Mouse (Mus musculus) adipose tissue, adult 10 weeks (tissue): Measurements from ENCODE around the gene Slc41a1. TPM values are rescaled to one million over a fixed set of nuclear protein-coding genes. Genes with fewer than 3 reads are reported as not detected.

Source experiments
- polyA plus RNA-seq: library from polyadenylated mRNA; stranded (reverse); fragments of 350-450 nt; fragmentation: Illumina TruSeq; extraction: RNeasy Lipid Tissue Mini Kit (QIAGEN cat#74804); gene quantifications from one replicate; pipeline ENCODE4 v1.2.3, GENCODE M21; 2014; ENCODE audit warnings: low read depth, low replicate concordance

Gene Slc41a1
- 22.3 TPM for polyA plus RNA-seq

DNA sequence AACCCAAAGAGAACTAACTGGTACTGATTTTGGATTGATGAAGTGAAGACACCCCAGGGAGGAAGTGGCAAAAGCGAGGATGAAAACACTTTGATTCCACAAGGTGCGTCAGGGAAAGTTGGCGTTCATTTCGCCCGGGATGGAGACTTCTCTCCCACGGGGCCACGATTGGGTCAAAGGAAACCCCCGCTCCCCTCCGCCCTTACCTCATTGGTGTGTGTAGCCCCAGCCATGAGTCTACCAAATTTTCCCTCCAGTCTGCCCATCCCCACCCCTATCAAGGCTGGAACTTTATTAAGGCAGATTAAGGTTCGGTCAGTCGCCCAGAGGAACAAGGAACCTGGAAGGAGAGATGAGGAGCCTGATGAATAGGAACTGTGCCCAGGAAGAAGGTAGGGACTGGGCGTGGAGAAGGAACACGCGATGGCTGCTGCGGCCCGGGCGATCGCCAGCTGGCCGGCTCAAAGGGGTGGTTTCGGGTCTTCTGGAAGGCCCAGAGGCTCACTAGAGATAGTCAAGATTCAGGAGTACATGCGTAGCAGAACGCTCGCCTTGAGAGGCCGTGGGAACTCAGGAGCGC is at the start of gene Slc41a1:
Slc41a1 (plus strand) TSS at position 287 of the 580 bp plus-strand sequence.

GRCm38 (mm10) chr1:131797202-131797909 is 29.9 kb upstream of the Slc41a1 start, which contains the start of gene Pm20d1:
Pm20d1 (plus strand) TSS chr1:131797381.

DNA sequence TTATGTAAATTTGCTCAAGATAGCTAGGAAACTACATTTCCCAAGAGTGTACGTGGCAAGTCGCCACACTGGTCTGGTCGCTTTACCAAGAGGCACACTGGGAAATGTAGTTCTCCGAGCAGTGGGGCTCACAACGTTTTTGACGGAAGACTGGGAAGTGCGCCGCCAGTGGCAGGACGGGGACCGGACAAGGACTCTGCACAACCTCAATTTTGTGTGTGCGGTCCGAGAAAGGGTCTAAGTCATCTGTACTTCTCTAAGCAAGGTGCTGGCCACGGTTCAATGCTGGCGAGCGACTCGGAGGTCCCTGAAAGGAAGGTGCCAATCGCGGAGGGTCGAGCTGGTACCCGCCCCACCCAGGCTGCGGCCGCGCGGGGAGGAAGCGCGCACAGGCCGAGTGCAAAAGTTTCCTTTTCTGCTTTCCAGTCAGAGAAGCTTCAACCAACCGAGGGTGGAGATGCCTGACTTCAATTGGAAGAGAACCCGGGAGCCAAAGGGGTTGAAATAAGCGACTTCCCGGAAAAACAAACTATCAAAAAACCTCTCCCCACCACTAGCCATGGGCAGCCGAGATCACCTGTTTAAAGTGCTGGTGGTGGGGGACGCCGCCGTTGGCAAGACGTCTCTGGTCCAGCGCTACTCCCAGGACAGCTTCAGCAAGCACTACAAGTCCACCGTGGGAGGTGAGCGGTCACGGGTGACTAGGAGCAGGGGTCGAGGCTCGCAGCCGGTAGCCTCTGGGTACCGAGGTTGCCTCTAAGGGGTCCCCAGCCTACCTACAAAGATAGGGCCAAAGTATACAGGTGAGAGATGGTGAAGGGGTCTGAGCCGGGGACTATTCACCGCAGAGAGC is 40.0 kb downstream of the Slc41a1 start, which contains the start of gene Rab29:
Rab29 (plus strand) TSS at position 132 of the 853 bp plus-strand sequence.

Other genes starting within 250 kb of the Slc41a1 start
- gene Avpr1b, start 228.3 kb upstream of the Slc41a1 start, polyA plus RNA-seq = not detected
- gene Ctse, start 189.2 kb upstream of the Slc41a1 start, polyA plus RNA-seq = 1.0 TPM
- gene Rab7b, start 138.8 kb upstream of the Slc41a1 start, polyA plus RNA-seq = 11.7 TPM
- gene Slc26a9, start 83.5 kb upstream of the Slc41a1 start, polyA plus RNA-seq = 0.11 TPM
- 1.5 TPM for gene Pm20d1, start 30.1 kb upstream of the Slc41a1 start, polyA plus RNA-seq
- 18.6 TPM for gene Rab29, start 39.7 kb downstream of the Slc41a1 start, polyA plus RNA-seq
- 32.4 TPM for gene Nucks1, start 83.0 kb downstream of the Slc41a1 start, polyA plus RNA-seq
- gene Slc45a3, start 135.5 kb downstream of the Slc41a1 start, polyA plus RNA-seq = 30.5 TPM
- 33.4 TPM for gene Elk4, start 180.1 kb downstream of the Slc41a1 start, polyA plus RNA-seq
- 1.3 TPM for gene Mfsd4a, start 240.6 kb downstream of the Slc41a1 start, polyA plus RNA-seq